Mouse (Mus musculus) cortical plate, adult 2 months (tissue): Measurements from ENCODE around the gene Acp2.

ENCODE experiments used
- CTCF ChIP-seq: fragments of 200-500 bp; IDR thresholded peaks from 2 replicates; pipeline ENCODE4 v1.5.1; 2011; ENCODE audit warnings: mild to moderate bottlenecking, control low read depth, low read length; ENCODE audit not compliant: insufficient read depth; ENCODE audit errors: extremely low read depth
- POLR2A ChIP-seq: fragments of 200-500 bp; IDR thresholded peaks from 2 replicates; pipeline ENCODE4 v1.6.1; 2011; ENCODE audit warnings: mild to moderate bottlenecking, low read length, control low read depth; ENCODE audit not compliant: insufficient read depth; ENCODE audit errors: extremely low read depth

DNA sequence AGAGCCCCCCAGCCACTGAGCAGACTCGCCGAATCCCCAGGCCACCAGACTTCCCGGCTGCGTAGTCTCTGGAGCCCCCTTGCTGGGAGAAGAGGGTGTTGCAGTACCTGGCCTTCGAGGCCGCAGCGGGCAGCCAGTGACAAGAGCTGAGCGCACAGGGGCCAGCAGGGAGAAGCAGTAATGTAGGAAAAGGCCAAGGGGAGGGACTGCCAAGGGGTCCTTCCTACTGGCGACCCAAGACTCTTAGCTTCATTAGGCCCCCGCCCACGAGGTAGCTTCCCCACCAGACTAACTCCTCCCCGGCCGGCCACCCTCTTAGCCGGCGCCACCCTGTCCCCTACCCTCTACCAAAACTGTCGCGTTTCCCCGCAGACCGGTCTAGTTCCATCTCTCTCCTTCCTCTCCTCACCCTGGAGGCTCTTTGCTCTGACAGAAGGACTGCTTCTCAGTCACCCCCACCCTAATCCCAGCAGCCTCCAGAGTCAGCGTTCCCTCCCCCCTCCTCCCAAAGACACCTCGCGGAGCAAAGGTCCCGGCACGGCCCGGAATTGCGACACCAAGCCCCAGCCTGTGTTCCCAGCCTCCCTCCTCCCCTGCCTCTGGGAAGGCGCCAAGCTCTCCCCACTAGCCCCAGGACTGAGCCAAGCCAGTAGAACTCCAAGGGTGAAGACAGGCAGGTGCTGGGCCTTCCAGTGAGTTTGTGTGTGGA, 7.9 kb upstream of the Acp2 start:
- TF ChIP-seq POLR2A (no peak), CTCF (peak; percentile 57; the same call in 1 of the 2 replicates)
